Mouse (Mus musculus): Measurements from ENCODE around the gene Kcnh6.
"Not testable (repeated sequence)": the region's sequence is repeated elsewhere in the genome, so short reads cannot be mapped to it uniquely, and the experiment has no call there.

Gene Kcnh6

GRCm38 (mm10) chr11:106013556-106014225, 5.8 kb downstream of the Kcnh6 start:
- DNase-seq (ENCODE audit: low read depth in 1 of 2, low spot score in 2 of 2): no peak

GRCm38 (mm10) chr11:106016440-106016839, 8.5 kb downstream of the Kcnh6 start:
- DNase-seq (ENCODE audit: low read depth in 1 of 2, low spot score in 2 of 2): no peak

GRCm38 (mm10) chr11:106020051-106020763, 12.3 kb downstream of the Kcnh6 start:
- no peak for DNase-seq (ENCODE audit: low read depth in 1 of 2, low spot score in 2 of 2)

- no peak for DNase-seq (ENCODE audit: low read depth in 1 of 2, low spot score in 2 of 2)
Observed at GRCm38 (mm10) chr11:106025774-106026173, 17.9 kb downstream of the Kcnh6 start.

GRCm38 (mm10) chr11:106026465-106027151, 18.7 kb downstream of the Kcnh6 start:
- no peak for DNase-seq (ENCODE audit: low read depth in 1 of 2, low spot score in 2 of 2)

GRCm38 (mm10) chr11:106027607-106028006, 19.7 kb downstream of the Kcnh6 start:
- no peak for DNase-seq (ENCODE audit: low read depth in 1 of 2, low spot score in 2 of 2)

GRCm38 (mm10) chr11:106032074-106032473, 24.1 kb downstream of the Kcnh6 start:
- not testable (repeated sequence) for DNase-seq (ENCODE audit: low read depth in 1 of 2, low spot score in 2 of 2)

- peak in 1 of 2 experiments; percentile 32 for DNase-seq (ENCODE audit: low read depth in 1 of 2, low spot score in 2 of 2)
Observed at GRCm38 (mm10) chr11:106033491-106033919, 25.6 kb downstream of the Kcnh6 start.

- no peak for DNase-seq (ENCODE audit: low read depth in 1 of 2, low spot score in 2 of 2)
Observed at GRCm38 (mm10) chr11:106034986-106035385, 27.1 kb downstream of the Kcnh6 start.

- peak; percentile 90 to 95 for DNase-seq (ENCODE audit: low read depth in 1 of 2, low spot score in 2 of 2)
Observed at GRCm38 (mm10) chr11:106036548-106037417, 28.9 kb downstream of the Kcnh6 start, which contains the start of gene Dcaf7. Gene Dcaf7, plus strand, starts transcription at chr11:106036872.

- DNase-seq (ENCODE audit: low read depth in 1 of 2, low spot score in 2 of 2): no peak
Observed at GRCm38 (mm10) chr11:106037418-106037751, 29.5 kb downstream of the Kcnh6 start.

- no peak for DNase-seq (ENCODE audit: low read depth in 1 of 2, low spot score in 2 of 2)
Observed at GRCm38 (mm10) chr11:106044349-106044748, 36.4 kb downstream of the Kcnh6 start.

GRCm38 (mm10) chr11:106045256-106045655, 37.3 kb downstream of the Kcnh6 start:
- DNase-seq (ENCODE audit: low read depth in 1 of 2, low spot score in 2 of 2): no peak

GRCm38 (mm10) chr11:106045780-106046179, 37.9 kb downstream of the Kcnh6 start:
- no peak for DNase-seq (ENCODE audit: low read depth in 1 of 2, low spot score in 2 of 2)

GRCm38 (mm10) chr11:106046584-106046983, 38.7 kb downstream of the Kcnh6 start:
- DNase-seq (ENCODE audit: low read depth in 1 of 2, low spot score in 2 of 2): no peak

- DNase-seq (ENCODE audit: low read depth in 1 of 2, low spot score in 2 of 2): no peak
Observed at GRCm38 (mm10) chr11:106053921-106054320, 46.0 kb downstream of the Kcnh6 start.

GRCm38 (mm10) chr11:106054600-106054999, 46.7 kb downstream of the Kcnh6 start:
- DNase-seq (ENCODE audit: low read depth in 1 of 2, low spot score in 2 of 2): no peak

- DNase-seq (ENCODE audit: low read depth in 1 of 2, low spot score in 2 of 2): no peak
Observed at GRCm38 (mm10) chr11:106055341-106055740, 47.4 kb downstream of the Kcnh6 start.

GRCm38 (mm10) chr11:106056819-106057491, 49.0 kb downstream of the Kcnh6 start:
- no peak for DNase-seq (ENCODE audit: low read depth in 1 of 2, low spot score in 2 of 2)

GRCm38 (mm10) chr11:106058020-106058419, 50.1 kb downstream of the Kcnh6 start:
- no peak for DNase-seq (ENCODE audit: low read depth in 1 of 2, low spot score in 2 of 2)

Data from monocyte, adult 2 months (primary cell).